Mouse (Mus musculus) MEL (cell line): ENCODE results near the gene 5430427O19Rik. TPM values are rescaled to one million over a fixed set of nuclear protein-coding genes. Genes with fewer than 3 reads are reported as not detected.

ENCODE experiments used
- DNase-seq: peaks from one replicate; pipeline ENCODE4 v3.0.0; 2011; ENCODE audit warnings: low read depth, low spot score
- H3K27ac ChIP-seq: 2 replicates; pipeline ENCODE4 v1.5.1; 2012; ENCODE audit warnings: low read depth, mild to moderate bottlenecking, control low read depth, low read length, moderate library complexity; ENCODE audit not compliant: control insufficient read depth
- H3K27me3 ChIP-seq, 2 experiments: fragments of 150-350 bp in 1 of 2; sonication (generic) in 1 of 2; 2 replicates each; pipeline ENCODE4 v1.6.1; 2012; ENCODE audit warnings: low read length in 2 of 2, mild to moderate bottlenecking in 2 of 2, improper control_type of control experiment in 1 of 2, moderate library complexity in 1 of 2; ENCODE audit not compliant: insufficient read depth in 2 of 2, control insufficient read depth in 1 of 2
- H3K36me3 ChIP-seq, 2 experiments: 2 replicates each; pipeline ENCODE4 v1.6.1; 2012 to 2014; ENCODE audit warnings: low read length in 2 of 2, improper control_type of control experiment in 1 of 2, inconsistent platforms in 1 of 2, mild to moderate bottlenecking in 1 of 2; ENCODE audit not compliant: insufficient read depth in 2 of 2, control insufficient read depth in 1 of 2
- H3K4me1 ChIP-seq, 2 experiments: fragments of 150-350 bp in 1 of 2; sonication (generic) in 1 of 2; 2 replicates each; pipeline ENCODE4 v1.6.1; 2012; ENCODE audit warnings: low read length in 2 of 2, improper control_type of control experiment in 1 of 2, mild to moderate bottlenecking in 1 of 2; ENCODE audit not compliant: insufficient read depth in 2 of 2, control insufficient read depth in 1 of 2
- H3K4me3 ChIP-seq, 2 experiments: fragments of 150-350 bp in 1 of 2; sonication (generic) in 1 of 2; 2 replicates each; pipeline ENCODE4 v1.5.1; 2012; ENCODE audit warnings: low read depth in 2 of 2, low read length in 2 of 2, mild to moderate bottlenecking in 2 of 2, moderate library complexity in 2 of 2, control low read depth in 1 of 2, improper control_type of control experiment in 1 of 2; ENCODE audit not compliant: control insufficient read depth in 1 of 2, insufficient read depth in 1 of 2
- H3K79me2 ChIP-seq: 2 replicates; pipeline ENCODE4 v1.6.1; 2012; ENCODE audit warnings: mild to moderate bottlenecking, low read length, moderate library complexity; ENCODE audit not compliant: control insufficient read depth, poor library complexity, insufficient read depth
- H3K9ac ChIP-seq: 2 replicates; pipeline ENCODE4 v1.6.1; 2012; ENCODE audit warnings: low read depth, mild to moderate bottlenecking, control low read depth, low read length, moderate library complexity; ENCODE audit not compliant: control insufficient read depth, poor library complexity, severe bottlenecking
- H3K9me3 ChIP-seq: fragments of 150-350 bp; sonication (generic); replicated peaks from 2 replicates; pipeline ENCODE4 v1.6.1; 2012; ENCODE audit warnings: mild to moderate bottlenecking, low read length, improper control_type of control experiment, moderate library complexity; ENCODE audit not compliant: insufficient read depth
- CTCF ChIP-seq, 3 experiments: IDR thresholded peaks in 2 of 3; conservative IDR thresholded peaks in 1 of 3; 2 replicates each; pipeline ENCODE4 v1.5.1; 2011 to 2012; ENCODE audit warnings: low read length in 3 of 3, low read depth in 2 of 3, mild to moderate bottlenecking in 2 of 3, improper control_type of control experiment in 1 of 3, inconsistent platforms in 1 of 3, mixed read lengths in 1 of 3, moderate library complexity in 1 of 3; ENCODE audit not compliant: control insufficient read depth in 1 of 3, insufficient read depth in 1 of 3, poor library complexity in 1 of 3, severe bottlenecking in 1 of 3
- GATA1 ChIP-seq: IDR thresholded peaks from 2 replicates; pipeline ENCODE4 v1.6.1; 2011; ENCODE audit warnings: low read depth, low read length, improper control_type of control experiment
- KAT2A ChIP-seq: conservative IDR thresholded peaks from 2 replicates; pipeline ENCODE4 v1.6.1; 2012; ENCODE audit warnings: low read depth, low read length, improper control_type of control experiment, inconsistent platforms
- MXI1 ChIP-seq: IDR thresholded peaks from 2 replicates; pipeline ENCODE4 v1.6.1; 2011; ENCODE audit warnings: mild to moderate bottlenecking, low read depth, low read length, improper control_type of control experiment
- NRF1 ChIP-seq: IDR thresholded peaks from 2 replicates; pipeline ENCODE4 v1.6.1; 2014; ENCODE audit warnings: low read depth, mild to moderate bottlenecking, inconsistent platforms, low read length, improper control_type of control experiment, moderate library complexity; ENCODE audit not compliant: poor library complexity, insufficient read depth, severe bottlenecking
- RAD21 ChIP-seq: IDR thresholded peaks from 2 replicates; pipeline ENCODE4 v1.6.1; 2011; ENCODE audit warnings: mild to moderate bottlenecking, low read depth, low read length, improper control_type of control experiment
- SMC3 ChIP-seq: IDR thresholded peaks from 2 replicates; pipeline ENCODE4 v1.6.1; 2011; ENCODE audit warnings: low read depth, low read length, improper control_type of control experiment
- TBP ChIP-seq: IDR thresholded peaks from 2 replicates; pipeline ENCODE4 v1.8.0; 2011; ENCODE audit warnings: low read depth, low read length, improper control_type of control experiment
- TCF12 ChIP-seq: IDR thresholded peaks from 2 replicates; pipeline ENCODE4 v1.6.1; 2014; ENCODE audit warnings: low read depth, mild to moderate bottlenecking, inconsistent platforms, low read length, improper control_type of control experiment, moderate library complexity
- UBTF ChIP-seq: IDR thresholded peaks from 2 replicates; pipeline ENCODE4 v1.6.1; 2012; ENCODE audit warnings: low read depth, mild to moderate bottlenecking, inconsistent platforms, low read length, improper control_type of control experiment, moderate library complexity, borderline replicate concordance; ENCODE audit not compliant: insufficient read depth
- USF1 ChIP-seq: IDR thresholded peaks from 2 replicates; pipeline ENCODE4 v1.6.1; 2014; ENCODE audit warnings: low read depth, mild to moderate bottlenecking, inconsistent platforms, low read length, improper control_type of control experiment, moderate library complexity
- USF2 ChIP-seq, 2 experiments: IDR thresholded peaks; 2 replicates each; pipeline ENCODE4 v1.6.1; 2011 to 2012; ENCODE audit warnings: improper control_type of control experiment in 2 of 2, low read length in 2 of 2, borderline replicate concordance in 1 of 2, inconsistent platforms in 1 of 2, low read depth in 1 of 2, mild to moderate bottlenecking in 1 of 2; ENCODE audit not compliant: insufficient read depth in 1 of 2
- ZC3H11A ChIP-seq: IDR thresholded peaks from 2 replicates; pipeline ENCODE4 v1.6.1; 2012; ENCODE audit warnings: low read depth, mild to moderate bottlenecking, inconsistent platforms, low read length, improper control_type of control experiment
- ZNF384 ChIP-seq: IDR thresholded peaks from 2 replicates; pipeline ENCODE4 v1.6.1; 2012; ENCODE audit warnings: low read depth, mild to moderate bottlenecking, inconsistent platforms, low read length, improper control_type of control experiment
- polyA plus RNA-seq, 2 experiments: library from polyadenylated mRNA; stranded (reverse) in 1 of 2; unstranded in 1 of 2; fragments of >175 nt in 1 of 2; fragments of >200 nt in 1 of 2; gene quantifications; 2 replicates each; pipeline versions ENCODE4 v1.2.1 to v1.2.4; 2012; ENCODE audit warnings: low replicate concordance in 2 of 2, low read depth in 1 of 2; ENCODE audit not compliant: insufficient read length in 2 of 2, insufficient read depth in 1 of 2, missing spikeins in 1 of 2
- total RNA-seq: library from RNA; depleted of rRNA; stranded (reverse); fragments of 300-350 nt; gene quantifications from 2 replicates; pipeline ENCODE4 v1.2.3, GENCODE M21; 2012; rRNA removed

The 5430427O19Rik gene
- total and polyA plus RNA-seq, 3 experiments = 1.2 to 1.7 TPM; not detected in 1

DNA sequence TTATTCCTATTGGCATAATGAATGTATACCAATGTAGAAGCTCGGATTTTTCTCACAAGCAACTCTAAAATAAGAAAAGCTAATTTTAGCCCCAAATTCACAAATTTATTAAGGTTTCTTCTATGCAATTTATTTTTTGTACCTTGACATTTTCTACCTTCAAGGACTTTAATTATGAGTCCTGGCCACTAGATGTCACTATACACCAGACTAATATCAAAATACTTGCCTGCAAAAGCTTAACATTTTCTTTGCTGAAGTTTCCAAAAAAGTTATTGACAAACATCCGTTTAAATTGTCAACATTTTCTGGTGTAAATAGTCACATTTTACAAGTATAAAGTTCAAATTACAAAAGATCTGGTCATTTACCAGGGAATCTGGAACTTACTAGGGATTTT lies 62.8 kb downstream of the 5430427O19Rik start:
- H3K79me2 ChIP-seq = no peaks in the 10 kb centered on the region
- DNase-seq = peak; percentile 39

More for the DNA sequence above, 62.8 kb downstream of the 5430427O19Rik start:
- no peak overlapping the region for H3K9ac ChIP-seq
- H3K36me3 ChIP-seq = no peaks in the 10 kb centered on the region
- TF ChIP-seq RAD21 (peak; percentile 61), ZC3H11A (0 out of 2 replicates have a peak, but pooled peaks have one; percentile 9), USF1 (no peak), SMC3 (peak; percentile 49), GATA1 (no peak), ZNF384 (no peak), UBTF (no peak), NRF1 (no peak), KAT2A (no peak), CTCF (IDR thresholded peaks at IDR 0.05 in 2 of 3, conservative IDR thresholded peaks at IDR 0.05 in 1 of 3; ENCODE audit: control insufficient read depth in 1 of 3, insufficient read depth in 1 of 3, low read depth in 2 of 3, low read length in 3 of 3, poor library complexity in 1 of 3, severe bottlenecking in 1 of 3) (peak in 1 of 3 experiments; percentile 48; a peak in 3 of 6 replicates), MXI1 (no peak), TCF12 (no peak), TBP (no peak), USF2 (IDR thresholded peaks at IDR 0.05; ENCODE audit: borderline replicate concordance in 1 of 2, insufficient read depth in 1 of 2, low read depth in 1 of 2, low read length in 2 of 2) (no peak)
- TF ChIP-seq, all 39 proteins: peak for 4
- Histone ChIP-seq H3K27ac (no peak overlapping the region), H3K27me3 (no peaks in the 10 kb centered on the region), H3K9me3 (no peaks in the 10 kb centered on the region), H3K4me1 (no peaks in the 10 kb centered on the region), H3K4me3 (no peak overlapping the region)

Other genes with a start within 250 kb of the 5430427O19Rik start
- 7.8 and 10.8 TPM in 2 replicates for gene Gk, start 93.5 kb upstream of the 5430427O19Rik start, total RNA-seq
- gene Gk, start 93.5 kb upstream of the 5430427O19Rik start, polyA plus RNA-seq = 10 to 100 TPM in 1 of 2 experiments, not detected in 1; 13.2 TPM
- not detected in 2 replicates for gene Samt3, start 173.8 kb downstream of the 5430427O19Rik start, total RNA-seq
- gene Samt3, start 173.8 kb downstream of the 5430427O19Rik start, polyA plus RNA-seq = not detected